Mouse (Mus musculus) MEL (cell line): ENCODE measurements around the gene Mus81. TPM values are rescaled to one million over a fixed set of nuclear protein-coding genes. Genes with fewer than 3 reads are reported as not detected.

Experiments
- DNase-seq: peaks from one replicate; pipeline ENCODE4 v3.0.0; 2011; ENCODE audit warnings: low read depth, low spot score
- H3K27ac ChIP-seq: 2 replicates; pipeline ENCODE4 v1.5.1; 2012; ENCODE audit warnings: low read depth, mild to moderate bottlenecking, control low read depth, low read length, moderate library complexity; ENCODE audit not compliant: control insufficient read depth
- H3K27me3 ChIP-seq, 2 experiments: fragments of 150-350 bp in 1 of 2; sonication (generic) in 1 of 2; 2 replicates each; pipeline ENCODE4 v1.6.1; 2012; ENCODE audit warnings: low read length in 2 of 2, mild to moderate bottlenecking in 2 of 2, improper control_type of control experiment in 1 of 2, moderate library complexity in 1 of 2; ENCODE audit not compliant: insufficient read depth in 2 of 2, control insufficient read depth in 1 of 2
- H3K36me3 ChIP-seq, 2 experiments: 2 replicates each; pipeline ENCODE4 v1.6.1; 2012 to 2014; ENCODE audit warnings: low read length in 2 of 2, improper control_type of control experiment in 1 of 2, inconsistent platforms in 1 of 2, mild to moderate bottlenecking in 1 of 2; ENCODE audit not compliant: insufficient read depth in 2 of 2, control insufficient read depth in 1 of 2
- H3K4me1 ChIP-seq, 2 experiments: fragments of 150-350 bp in 1 of 2; sonication (generic) in 1 of 2; 2 replicates each; pipeline ENCODE4 v1.6.1; 2012; ENCODE audit warnings: low read length in 2 of 2, improper control_type of control experiment in 1 of 2, mild to moderate bottlenecking in 1 of 2; ENCODE audit not compliant: insufficient read depth in 2 of 2, control insufficient read depth in 1 of 2
- H3K4me3 ChIP-seq, 2 experiments: fragments of 150-350 bp in 1 of 2; sonication (generic) in 1 of 2; 2 replicates each; pipeline ENCODE4 v1.5.1; 2012; ENCODE audit warnings: low read depth in 2 of 2, low read length in 2 of 2, mild to moderate bottlenecking in 2 of 2, moderate library complexity in 2 of 2, control low read depth in 1 of 2, improper control_type of control experiment in 1 of 2; ENCODE audit not compliant: control insufficient read depth in 1 of 2, insufficient read depth in 1 of 2
- H3K79me2 ChIP-seq: 2 replicates; pipeline ENCODE4 v1.6.1; 2012; ENCODE audit warnings: mild to moderate bottlenecking, low read length, moderate library complexity; ENCODE audit not compliant: control insufficient read depth, poor library complexity, insufficient read depth
- H3K9ac ChIP-seq: 2 replicates; pipeline ENCODE4 v1.6.1; 2012; ENCODE audit warnings: low read depth, mild to moderate bottlenecking, control low read depth, low read length, moderate library complexity; ENCODE audit not compliant: control insufficient read depth, poor library complexity, severe bottlenecking
- H3K9me3 ChIP-seq: fragments of 150-350 bp; sonication (generic); replicated peaks from 2 replicates; pipeline ENCODE4 v1.6.1; 2012; ENCODE audit warnings: mild to moderate bottlenecking, low read length, improper control_type of control experiment, moderate library complexity; ENCODE audit not compliant: insufficient read depth
- BHLHE40 ChIP-seq: IDR thresholded peaks from 2 replicates; pipeline ENCODE4 v1.6.1; 2012; ENCODE audit warnings: low read depth, mild to moderate bottlenecking, inconsistent platforms, low read length, improper control_type of control experiment, borderline replicate concordance
- CTCF ChIP-seq, 3 experiments: IDR thresholded peaks in 2 of 3; conservative IDR thresholded peaks in 1 of 3; 2 replicates each; pipeline ENCODE4 v1.5.1; 2011 to 2012; ENCODE audit warnings: low read length in 3 of 3, low read depth in 2 of 3, mild to moderate bottlenecking in 2 of 3, improper control_type of control experiment in 1 of 3, inconsistent platforms in 1 of 3, mixed read lengths in 1 of 3, moderate library complexity in 1 of 3; ENCODE audit not compliant: control insufficient read depth in 1 of 3, insufficient read depth in 1 of 3, poor library complexity in 1 of 3, severe bottlenecking in 1 of 3
- E2F4 ChIP-seq: IDR thresholded peaks from 2 replicates; pipeline ENCODE4 v1.6.1; 2011; ENCODE audit warnings: low read depth, low read length, improper control_type of control experiment, borderline replicate concordance
- ELF1 ChIP-seq: IDR thresholded peaks from 2 replicates; pipeline ENCODE4 v1.6.1; 2014; ENCODE audit warnings: low read depth, mild to moderate bottlenecking, inconsistent platforms, low read length, improper control_type of control experiment, moderate library complexity
- EP300 ChIP-seq, 2 experiments: IDR thresholded peaks; 2 replicates each; pipeline ENCODE4 v1.6.1; 2011; ENCODE audit warnings: improper control_type of control experiment in 2 of 2, low read length in 2 of 2, low read depth in 1 of 2, mild to moderate bottlenecking in 1 of 2
- KAT2A ChIP-seq: conservative IDR thresholded peaks from 2 replicates; pipeline ENCODE4 v1.6.1; 2012; ENCODE audit warnings: low read depth, low read length, improper control_type of control experiment, inconsistent platforms
- MAZ ChIP-seq: IDR thresholded peaks from 2 replicates; pipeline ENCODE4 v1.6.1; 2012; ENCODE audit warnings: low read depth, mild to moderate bottlenecking, inconsistent platforms, low read length, improper control_type of control experiment
- MXI1 ChIP-seq: IDR thresholded peaks from 2 replicates; pipeline ENCODE4 v1.6.1; 2011; ENCODE audit warnings: mild to moderate bottlenecking, low read depth, low read length, improper control_type of control experiment
- MYB ChIP-seq: IDR thresholded peaks from 2 replicates; pipeline ENCODE4 v1.6.1; 2011; ENCODE audit warnings: mild to moderate bottlenecking, low read depth, low read length, improper control_type of control experiment
- MYC ChIP-seq: IDR thresholded peaks from 2 replicates; pipeline ENCODE4 v1.6.1; 2011; ENCODE audit warnings: low read depth, mild to moderate bottlenecking, low read length, improper control_type of control experiment, moderate library complexity
- NRF1 ChIP-seq: IDR thresholded peaks from 2 replicates; pipeline ENCODE4 v1.6.1; 2014; ENCODE audit warnings: low read depth, mild to moderate bottlenecking, inconsistent platforms, low read length, improper control_type of control experiment, moderate library complexity; ENCODE audit not compliant: poor library complexity, insufficient read depth, severe bottlenecking
- POLR2A ChIP-seq, 2 experiments: IDR thresholded peaks; 2 replicates each; pipeline ENCODE4 v1.6.1; 2011 to 2012; ENCODE audit warnings: low read length in 2 of 2, mild to moderate bottlenecking in 2 of 2, control low read depth in 1 of 2, improper control_type of control experiment in 1 of 2, low read depth in 1 of 2, moderate library complexity in 1 of 2; ENCODE audit not compliant: control insufficient read depth in 1 of 2, insufficient read depth in 1 of 2, poor library complexity in 1 of 2
- POLR2AphosphoS5 ChIP-seq: IDR thresholded peaks from 2 replicates; pipeline ENCODE4 v1.6.1; 2012; ENCODE audit warnings: low read depth, borderline replicate concordance, mild to moderate bottlenecking, inconsistent platforms, low read length, moderate library complexity, mixed read lengths
- RAD21 ChIP-seq: IDR thresholded peaks from 2 replicates; pipeline ENCODE4 v1.6.1; 2011; ENCODE audit warnings: mild to moderate bottlenecking, low read depth, low read length, improper control_type of control experiment
- SIN3A ChIP-seq: IDR thresholded peaks from 2 replicates; pipeline ENCODE4 v1.6.1; 2012; ENCODE audit warnings: low read length, improper control_type of control experiment, inconsistent platforms
- TAL1 ChIP-seq: IDR thresholded peaks from 2 replicates; pipeline ENCODE4 v1.6.1; 2012; ENCODE audit warnings: mild to moderate bottlenecking, inconsistent platforms, low read length, moderate library complexity, mixed read lengths
- TCF12 ChIP-seq: IDR thresholded peaks from 2 replicates; pipeline ENCODE4 v1.6.1; 2014; ENCODE audit warnings: low read depth, mild to moderate bottlenecking, inconsistent platforms, low read length, improper control_type of control experiment, moderate library complexity
- USF1 ChIP-seq: IDR thresholded peaks from 2 replicates; pipeline ENCODE4 v1.6.1; 2014; ENCODE audit warnings: low read depth, mild to moderate bottlenecking, inconsistent platforms, low read length, improper control_type of control experiment, moderate library complexity
- ZKSCAN1 ChIP-seq: IDR thresholded peaks from 2 replicates; pipeline ENCODE4 v1.6.1; 2012; ENCODE audit warnings: low read depth, mild to moderate bottlenecking, inconsistent platforms, low read length, improper control_type of control experiment, moderate library complexity
- ZMIZ1 ChIP-seq: IDR thresholded peaks from 2 replicates; pipeline ENCODE4 v1.6.1; 2012; ENCODE audit warnings: low read depth, mild to moderate bottlenecking, inconsistent platforms, low read length, improper control_type of control experiment, moderate library complexity
- polyA plus RNA-seq, 2 experiments: library from polyadenylated mRNA; stranded (reverse) in 1 of 2; unstranded in 1 of 2; fragments of >175 nt in 1 of 2; fragments of >200 nt in 1 of 2; gene quantifications; 2 replicates each; pipeline versions ENCODE4 v1.2.1 to v1.2.4; 2012; ENCODE audit warnings: low replicate concordance in 2 of 2, low read depth in 1 of 2; ENCODE audit not compliant: insufficient read length in 2 of 2, insufficient read depth in 1 of 2, missing spikeins in 1 of 2
- total RNA-seq: library from RNA; depleted of rRNA; stranded (reverse); fragments of 300-350 nt; gene quantifications from 2 replicates; pipeline ENCODE4 v1.2.3, GENCODE M21; 2012

Mus81 gene
- total and polyA plus RNA-seq, 3 experiments = 38.9 to 50.5 TPM; not detected in 1

DNA sequence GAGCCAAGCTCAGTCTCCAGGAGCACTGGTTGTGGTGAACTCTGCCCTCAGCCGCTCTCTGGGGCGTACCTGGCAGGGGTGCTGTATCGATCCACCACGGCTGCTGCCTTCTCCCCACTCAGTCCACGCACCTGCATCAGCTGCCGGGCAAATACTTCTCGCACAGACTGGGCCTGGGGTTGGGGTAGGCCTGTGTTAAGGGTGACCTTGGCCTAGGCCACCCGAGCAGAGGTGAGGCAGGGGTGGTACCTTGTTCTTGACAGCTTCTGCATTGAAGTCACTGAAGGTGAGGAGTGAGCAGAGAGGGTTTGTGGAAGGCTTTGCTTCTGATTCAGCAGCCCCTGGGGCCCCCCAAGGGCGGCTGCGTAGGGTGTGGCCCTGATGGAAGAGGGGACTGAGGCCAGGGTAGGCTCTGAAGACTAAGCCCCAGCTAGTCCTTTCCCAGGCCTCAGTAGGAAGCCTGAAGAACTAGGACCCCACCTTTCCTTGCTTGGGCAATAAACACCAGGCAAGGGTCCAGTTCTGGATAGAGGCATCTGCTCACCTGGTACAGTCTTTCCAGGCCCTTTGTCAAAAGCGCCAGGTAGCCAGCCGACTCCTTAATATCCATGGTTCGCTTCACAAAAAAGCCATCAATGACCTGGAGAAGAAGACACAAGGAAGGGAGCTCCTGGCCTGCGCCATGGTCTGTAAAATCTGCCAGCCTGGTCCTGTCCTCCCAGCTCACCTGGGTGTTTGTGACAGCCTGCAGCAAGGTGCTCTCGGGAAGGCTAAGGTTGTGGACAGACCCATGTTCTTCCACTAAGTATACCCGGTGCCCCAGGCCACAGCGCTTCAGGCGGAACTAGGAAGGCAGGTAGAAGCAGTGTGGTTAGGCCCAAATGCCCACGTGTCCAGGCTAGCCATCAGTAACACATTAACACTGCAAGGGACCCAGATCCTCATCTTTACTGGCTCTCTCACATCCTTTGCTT, 4.5 kb downstream of the Mus81 start:
- H3K4me1 ChIP-seq = peaks cover 0 to 10% of the 10 kb centered on the region in 2 experiments; a peak in 2 of 4 replicates
- no peak for TF ChIP-seq TCF12
- no peak for TF ChIP-seq MYC
- TF ChIP-seq ZKSCAN1 = no peak
- no peak for TF ChIP-seq EP300 (IDR thresholded peaks at IDR 0.05; ENCODE audit: low read depth in 1 of 2, low read length in 2 of 2)
- TF ChIP-seq CTCF (IDR thresholded peaks at IDR 0.05 in 2 of 3, conservative IDR thresholded peaks at IDR 0.05 in 1 of 3; ENCODE audit: control insufficient read depth in 1 of 3, insufficient read depth in 1 of 3, low read depth in 2 of 3, low read length in 3 of 3, poor library complexity in 1 of 3, severe bottlenecking in 1 of 3) = no peak
- no peak for TF ChIP-seq POLR2AphosphoS5
- no peak for TF ChIP-seq POLR2A (IDR thresholded peaks at IDR 0.05; ENCODE audit: control insufficient read depth in 1 of 2, insufficient read depth in 1 of 2, low read depth in 1 of 2, low read length in 2 of 2, poor library complexity in 1 of 2)
- no peak for TF ChIP-seq BHLHE40
- TF ChIP-seq TAL1 = no peak
- no peak for TF ChIP-seq RAD21
- no peak for TF ChIP-seq MAZ
- no peak for TF ChIP-seq ZMIZ1
- TF ChIP-seq SIN3A = no peak
- H3K27me3 ChIP-seq = no peaks in the 10 kb centered on the region
- H3K9ac ChIP-seq = no peak overlapping the region
- no peak for DNase-seq
- H3K79me2 ChIP-seq = peaks cover 2% of the 10 kb centered on the region; the same call in 1 of the 2 replicates
- H3K9me3 ChIP-seq = no peaks in the 10 kb centered on the region
- no peak overlapping the region for H3K27ac ChIP-seq
- H3K36me3 ChIP-seq = 0 out of 4 replicates have a peak, but pooled peaks cover 0 to 2% of the 10 kb centered on the region in 2 experiments
- H3K4me3 ChIP-seq = no peak overlapping the region

DNA sequence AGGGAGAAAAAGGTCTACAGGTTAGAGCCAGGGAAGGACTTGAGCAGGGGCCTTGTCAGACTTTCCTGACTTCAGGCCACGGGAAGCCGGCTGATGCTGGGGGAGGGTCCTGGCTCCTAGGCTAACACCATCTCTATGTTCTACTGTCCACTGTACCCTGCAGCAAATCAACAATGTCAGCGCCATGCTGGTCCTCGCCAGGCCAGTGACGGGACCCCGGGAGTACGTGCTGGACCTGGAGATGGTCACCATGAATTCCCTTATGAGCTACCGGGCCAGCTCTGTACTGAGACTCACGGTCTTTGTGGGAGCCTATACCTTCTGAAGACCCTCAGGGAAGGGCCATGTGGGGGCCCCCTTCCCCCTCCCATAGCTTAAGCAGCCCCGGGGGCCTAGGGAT, 6.8 kb downstream of the Mus81 start:
- H3K9me3 ChIP-seq = no peaks in the 10 kb centered on the region
- DNase-seq = no peak
- TF ChIP-seq USF1 = no peak
- TF ChIP-seq NRF1 = no peak
- no peak for TF ChIP-seq SIN3A
- no peak for TF ChIP-seq BHLHE40
- no peak for TF ChIP-seq ELF1
- TF ChIP-seq MAZ = no peak
- no peak for TF ChIP-seq POLR2A (IDR thresholded peaks at IDR 0.05; ENCODE audit: control insufficient read depth in 1 of 2, insufficient read depth in 1 of 2, low read depth in 1 of 2, low read length in 2 of 2, poor library complexity in 1 of 2)
- no peak for TF ChIP-seq MYB
- TF ChIP-seq E2F4 = no peak
- TF ChIP-seq MYC = no peak
- TF ChIP-seq CTCF (IDR thresholded peaks at IDR 0.05 in 2 of 3, conservative IDR thresholded peaks at IDR 0.05 in 1 of 3; ENCODE audit: control insufficient read depth in 1 of 3, insufficient read depth in 1 of 3, low read depth in 2 of 3, low read length in 3 of 3, poor library complexity in 1 of 3, severe bottlenecking in 1 of 3) = no peak
- no peak for TF ChIP-seq KAT2A
- no peak for TF ChIP-seq MXI1
- TF ChIP-seq ZMIZ1 = no peak
- H3K27me3 ChIP-seq = no peaks in the 10 kb centered on the region
- no peak overlapping the region for H3K27ac ChIP-seq
- H3K9ac ChIP-seq = no peak overlapping the region
- H3K4me3 ChIP-seq = no peak overlapping the region
- no peaks in the 10 kb centered on the region for H3K36me3 ChIP-seq
- H3K4me1 ChIP-seq = no peaks in the 10 kb centered on the region
- H3K79me2 ChIP-seq = no peaks in the 10 kb centered on the region
